Mouse (Mus musculus) forebrain, embryonic 11.5 days (tissue): Measurements from ENCODE around the gene Asb3. TPM values are rescaled to one million over a fixed set of nuclear protein-coding genes. Genes with fewer than 3 reads are reported as not detected.
"Not testable (repeated sequence)": the region's sequence is repeated elsewhere in the genome, so short reads cannot be mapped to it uniquely, and the experiment has no call there.

Source experiments
- ATAC-seq: fragments of 200-750 bp; cut with Nextera tagmentation; replicated peaks from 2 replicates; pipeline ENCODE4 v1.8.0; 2017; ENCODE audit warnings: moderate TSS enrichment; ENCODE audit not compliant: low FRiP score
- DNase-seq: peaks from one replicate; pipeline ENCODE4 v3.0.0-alpha.2; 2017; ENCODE audit warnings: low spot score
- H3K27ac ChIP-seq: fragments of 300-500 bp; sonication (generic); 2 replicates; pipeline ENCODE4 v1.5.1; 2014; ENCODE audit warnings: low read depth, low read length
- H3K27me3 ChIP-seq: fragments of 300-500 bp; sonication (generic); 2 replicates; pipeline ENCODE4 v1.6.1; 2014; ENCODE audit warnings: mild to moderate bottlenecking, low read length, mixed read lengths; ENCODE audit not compliant: control insufficient read depth, insufficient read depth
- H3K36me3 ChIP-seq: fragments of 300-500 bp; sonication (generic); 2 replicates; pipeline ENCODE4 v1.6.1; 2014; ENCODE audit warnings: mild to moderate bottlenecking, low read length, moderate library complexity, mixed read lengths; ENCODE audit not compliant: control insufficient read depth, insufficient read depth
- H3K4me1 ChIP-seq: fragments of 300-500 bp; sonication (generic); replicated peaks from 2 replicates; pipeline ENCODE4 v1.6.1; 2014; ENCODE audit warnings: low read length, mixed read lengths; ENCODE audit not compliant: control insufficient read depth, insufficient read depth
- H3K4me2 ChIP-seq: fragments of 300-500 bp; sonication (generic); 2 replicates; pipeline ENCODE4 v1.6.1; 2014; ENCODE audit warnings: low read depth, mild to moderate bottlenecking, low read length, moderate library complexity, mixed read lengths; ENCODE audit not compliant: severe bottlenecking
- H3K4me3 ChIP-seq: fragments of 300-500 bp; sonication (generic); 2 replicates; pipeline ENCODE4 v1.5.1; 2014; ENCODE audit warnings: low read depth, low read length
- H3K9ac ChIP-seq: fragments of 300-500 bp; sonication (generic); 2 replicates; pipeline ENCODE4 v1.6.1; 2014; ENCODE audit warnings: low read length
- H3K9me3 ChIP-seq: fragments of 300-500 bp; sonication (generic); 2 replicates; pipeline ENCODE4 v1.6.1; 2016; ENCODE audit warnings: low read length, mixed read lengths; ENCODE audit not compliant: control insufficient read depth
- WGBS: fragments of 180-500 bp; shearing (Covaris S2); extraction: QIAGEN DNeasy Blood & Tissue Kit; methylation state at CpG from one replicate; pipeline ENCODE4 v1.1.7; 2014; 5-methylcytosine and 5-hydroxymethylcytosine counted together
- polyA plus RNA-seq: library from polyadenylated mRNA; unstranded; fragments of >200 nt; fragmentation: Nextera tagmentation; extraction: Ambion mirVana; gene quantifications from 2 replicates; pipeline ENCODE4 v1.2.1, GENCODE M21; 2014

Asb3 gene
- polyA plus RNA-seq, 1 experiment from 2014 or later: 31.3 TPM

DNA sequence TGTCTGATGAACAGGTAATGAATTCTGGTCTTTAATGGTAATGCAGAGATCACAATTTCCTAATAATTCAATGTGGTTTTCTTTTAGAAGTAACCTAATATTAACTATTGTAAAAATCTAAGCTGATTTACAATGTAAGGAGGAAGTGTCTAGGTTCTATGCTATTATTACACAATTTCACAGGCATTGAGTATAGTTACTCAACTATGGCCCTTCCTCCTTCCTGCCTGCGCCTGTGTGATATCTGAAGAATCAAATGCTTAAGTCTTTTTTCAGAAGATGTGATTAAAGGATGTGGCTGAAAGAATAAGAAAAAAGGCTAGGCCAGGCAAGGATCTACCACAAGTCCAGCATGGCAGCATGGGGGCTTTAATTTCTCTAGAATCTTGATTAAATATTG is 249.6 kb downstream of the Asb3 start:
- H3K36me3 ChIP-seq, ATAC-seq, H3K4me3 ChIP-seq, H3K4me2 ChIP-seq, DNase-seq, H3K9me3 ChIP-seq, H3K27ac ChIP-seq, H3K27me3 ChIP-seq, H3K4me1 ChIP-seq, H3K9ac ChIP-seq: not testable (repeated sequence)
- 86% methylated on average over 1 of the region's 1 CpGs for WGBS

GRCm38 (mm10) chr11:31138394-31138793 is 253.2 kb downstream of the Asb3 start:
- not testable (repeated sequence) for H3K9me3 ChIP-seq, H3K27ac ChIP-seq, ATAC-seq, H3K27me3 ChIP-seq, H3K9ac ChIP-seq, H3K4me1 ChIP-seq, H3K4me3 ChIP-seq, DNase-seq, H3K4me2 ChIP-seq, H3K36me3 ChIP-seq
- WGBS: 71% methylated on average over 1 of the region's 1 CpGs

Other genes with a start within 250 kb of the Asb3 start
- 6.1 and 8.2 TPM in 2 replicates for gene Acyp2, start 235.8 kb upstream of the Asb3 start, polyA plus RNA-seq
- 33.1 and 41.7 TPM in 2 replicates for gene Psme4, start 113.7 kb upstream of the Asb3 start, polyA plus RNA-seq
- gene Gpr75, start 58 bp upstream of the Asb3 start, polyA plus RNA-seq: 1.1 and 1.2 TPM in 2 replicates
- gene Erlec1, start 68.9 kb downstream of the Asb3 start, polyA plus RNA-seq: 9.0 TPM in 2 replicates
- 13.5 and 14.2 TPM in 2 replicates for gene Chac2, start 100.9 kb downstream of the Asb3 start, polyA plus RNA-seq